Mouse (Mus musculus) cortical plate, adult 2 months (tissue): Measurements from ENCODE around the gene Car15.

ENCODE experiments used
- CTCF ChIP-seq: fragments of 200-500 bp; IDR thresholded peaks from 2 replicates; pipeline ENCODE4 v1.5.1; 2011; ENCODE audit warnings: mild to moderate bottlenecking, control low read depth, low read length; ENCODE audit not compliant: insufficient read depth; ENCODE audit errors: extremely low read depth
- POLR2A ChIP-seq: fragments of 200-500 bp; IDR thresholded peaks from 2 replicates; pipeline ENCODE4 v1.6.1; 2011; ENCODE audit warnings: mild to moderate bottlenecking, low read length, control low read depth; ENCODE audit not compliant: insufficient read depth; ENCODE audit errors: extremely low read depth

DNA sequence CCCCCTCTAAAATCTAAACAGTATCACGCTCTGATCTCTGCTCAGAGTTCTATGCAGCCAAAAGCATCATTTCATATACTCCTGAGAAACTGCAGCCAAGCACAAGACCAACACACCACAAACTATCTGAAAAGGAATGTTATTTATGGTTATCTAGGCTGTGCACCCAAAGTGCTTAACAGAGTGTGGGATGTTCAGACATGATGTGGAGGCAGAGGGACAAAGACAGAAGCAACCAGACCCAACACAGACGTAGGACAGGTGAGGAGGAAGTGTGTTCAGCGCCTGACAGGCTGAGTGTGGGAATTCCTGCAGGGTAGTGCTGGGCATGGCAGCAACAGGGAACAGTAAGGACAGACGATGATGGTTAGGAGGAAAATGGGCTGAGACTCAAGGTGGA is 41.4 kb upstream of the Car15 start:
- TF ChIP-seq POLR2A (no peak), CTCF (no peak)
